Mouse (Mus musculus) heart, embryonic 12.5 days (tissue): ENCODE results near the gene Galk1. TPM values are rescaled to one million over a fixed set of nuclear protein-coding genes. Genes with fewer than 3 reads are reported as not detected.

Source experiments
- ATAC-seq: fragments of 200-750 bp; cut with Nextera tagmentation; 2 replicates; pipeline ENCODE4 v1.8.0; 2017; ENCODE audit warnings: moderate TSS enrichment, moderate library complexity; ENCODE audit not compliant: insufficient number of reproducible peaks, low FRiP score
- H3K27ac ChIP-seq: fragments of 300-500 bp; sonication (generic); 2 replicates; pipeline ENCODE4 v1.5.1; 2016; ENCODE audit warnings: mild to moderate bottlenecking, moderate library complexity; ENCODE audit not compliant: poor library complexity, severe bottlenecking
- H3K27me3 ChIP-seq: fragments of 300-500 bp; sonication (generic); replicated peaks from 2 replicates; pipeline ENCODE4 v1.6.1; 2016; ENCODE audit warnings: mild to moderate bottlenecking, moderate library complexity
- H3K36me3 ChIP-seq: fragments of 300-500 bp; sonication (generic); 2 replicates; pipeline ENCODE4 v1.6.1; 2016; ENCODE audit warnings: mild to moderate bottlenecking, moderate library complexity
- H3K4me1 ChIP-seq: fragments of 300-500 bp; sonication (generic); replicated peaks from 2 replicates; pipeline ENCODE4 v1.6.1; 2016; ENCODE audit warnings: mild to moderate bottlenecking
- H3K4me2 ChIP-seq: fragments of 300-500 bp; sonication (generic); 2 replicates; pipeline ENCODE4 v1.6.1; 2016; ENCODE audit warnings: mild to moderate bottlenecking, moderate library complexity
- H3K4me3 ChIP-seq: fragments of 300-500 bp; sonication (generic); 2 replicates; pipeline ENCODE4 v1.5.1; 2016; ENCODE audit warnings: mild to moderate bottlenecking
- H3K9ac ChIP-seq: fragments of 300-500 bp; sonication (generic); 2 replicates; pipeline ENCODE4 v1.6.1; 2016; ENCODE audit warnings: mild to moderate bottlenecking, moderate library complexity
- H3K9me3 ChIP-seq: fragments of 300-500 bp; sonication (generic); replicated peaks from 2 replicates; pipeline ENCODE4 v1.6.1; 2016; ENCODE audit warnings: mild to moderate bottlenecking, moderate library complexity
- WGBS: fragments of 180-500 bp; shearing (Covaris S2); methylation state at CpG from one replicate; pipeline ENCODE4 v1.1.7; 2016; 5-methylcytosine and 5-hydroxymethylcytosine counted together
- polyA plus RNA-seq: library from polyadenylated mRNA; unstranded; fragments of >200 nt; fragmentation: Nextera tagmentation; extraction: Ambion mirVana; gene quantifications from 2 replicates; pipeline ENCODE4 v1.2.1, GENCODE M21; 2016

Galk1 gene
- polyA plus RNA-seq, 1 experiment from 2014 or later, result 152 TPM

- H3K9ac ChIP-seq, result peak within 1 kb of the TSS; percentile 60
- H3K4me1 ChIP-seq, result peaks cover 15% of the 10 kb centered on the region
- H3K36me3 ChIP-seq, result no peaks in the 10 kb centered on the region
- H3K9me3 ChIP-seq, result no peaks in the 10 kb centered on the region
- H3K4me3 ChIP-seq, result peak within 1 kb of the TSS; percentile 57
- ATAC-seq, result no peak
- no peak within 1 kb of the TSS for H3K27ac ChIP-seq
- H3K4me2 ChIP-seq, result peak within 1 kb of the TSS; percentile 95
- peaks cover 64% of the 10 kb centered on the region for H3K27me3 ChIP-seq
- 10% methylated on average over 54 of the region's 58 CpGs for WGBS
Observed at GRCm38 (mm10) chr11:115974309-115975082, 38.0 kb downstream of the Galk1 start, which contains the start of gene Itgb4. Gene Itgb4, plus strand, starts transcription at chr11:115974709.

GRCm38 (mm10) chr11:115971016-115971415 lies 41.5 kb downstream of the Galk1 start:
- ATAC-seq, result no peak
- peaks cover 13% of the 10 kb centered on the region for H3K36me3 ChIP-seq
- no peak overlapping the region for H3K27ac ChIP-seq
- no peak overlapping the region for H3K4me2 ChIP-seq
- no peak overlapping the region for H3K4me3 ChIP-seq
- peaks cover 7% of the 10 kb centered on the region; the same call in 1 of the 2 replicates for H3K9me3 ChIP-seq
- H3K27me3 ChIP-seq, result peaks cover 30% of the 10 kb centered on the region
- WGBS, result 64% methylated on average over 6 of the region's 6 CpGs
- H3K9ac ChIP-seq, result no peak overlapping the region
- H3K4me1 ChIP-seq, result peaks cover 19% of the 10 kb centered on the region

GRCm38 (mm10) chr11:115970006-115970673 lies 42.4 kb downstream of the Galk1 start:
- H3K9ac ChIP-seq, result no peak overlapping the region
- H3K4me2 ChIP-seq, result no peak overlapping the region
- H3K9me3 ChIP-seq, result peaks cover 7% of the 10 kb centered on the region; the same call in 1 of the 2 replicates
- H3K36me3 ChIP-seq, result peaks cover 21% of the 10 kb centered on the region
- peaks cover 21% of the 10 kb centered on the region for H3K27me3 ChIP-seq
- H3K4me3 ChIP-seq, result no peak overlapping the region
- ATAC-seq, result no peak
- peaks cover 18% of the 10 kb centered on the region for H3K4me1 ChIP-seq
- WGBS, result 62% methylated on average over 15 of the region's 15 CpGs
- H3K27ac ChIP-seq, result peak overlapping the region; percentile 20

GRCm38 (mm10) chr11:115968731-115969405 lies 43.7 kb downstream of the Galk1 start:
- peaks cover 7% of the 10 kb centered on the region; the same call in 1 of the 2 replicates for H3K9me3 ChIP-seq
- no peak overlapping the region for H3K9ac ChIP-seq
- H3K4me3 ChIP-seq, result no peak overlapping the region
- no peak overlapping the region for H3K4me2 ChIP-seq
- no peak overlapping the region for H3K27ac ChIP-seq
- 53% methylated on average over 5 of the region's 5 CpGs for WGBS
- no peak for ATAC-seq
- H3K27me3 ChIP-seq, result peaks cover 8% of the 10 kb centered on the region
- H3K36me3 ChIP-seq, result peaks cover 34% of the 10 kb centered on the region
- H3K4me1 ChIP-seq, result peaks cover 14% of the 10 kb centered on the region

- peak; percentile 80 for ATAC-seq
- 71% methylated on average over 10 of the region's 10 CpGs for WGBS
- Histone ChIP-seq H3K9me3 (peaks cover 7% of the 10 kb centered on the region; the same call in 1 of the 2 replicates), H3K4me3 (no peak overlapping the region), H3K27ac (peak overlapping the region; percentile 67; the same call in 1 of the 2 replicates), H3K36me3 (peaks cover 71% of the 10 kb centered on the region), H3K9ac (no peak overlapping the region), H3K4me1 (peaks cover 14% of the 10 kb centered on the region), H3K27me3 (no peaks in the 10 kb centered on the region), H3K4me2 (no peak overlapping the region)
Observed at GRCm38 (mm10) chr11:115964977-115965604, 47.4 kb downstream of the Galk1 start.

- 90% methylated on average over 9 of the region's 9 CpGs for WGBS
- no peaks in the 10 kb centered on the region for H3K27me3 ChIP-seq
- ATAC-seq, result no peak
- H3K9ac ChIP-seq, result no peak overlapping the region
- H3K27ac ChIP-seq, result no peak overlapping the region
- H3K36me3 ChIP-seq, result peaks cover 87% of the 10 kb centered on the region
- no peak overlapping the region for H3K4me3 ChIP-seq
- H3K9me3 ChIP-seq, result peaks cover 7% of the 10 kb centered on the region; the same call in 1 of the 2 replicates
- peaks cover 6% of the 10 kb centered on the region; the same call in 1 of the 2 replicates for H3K4me1 ChIP-seq
- H3K4me2 ChIP-seq, result no peak overlapping the region
Observed at GRCm38 (mm10) chr11:115962651-115963412, 49.7 kb downstream of the Galk1 start.

- H3K9ac ChIP-seq, result no peak overlapping the region
- H3K27ac ChIP-seq, result no peak overlapping the region
- no peaks in the 10 kb centered on the region for H3K27me3 ChIP-seq
- peaks cover 81% of the 10 kb centered on the region for H3K36me3 ChIP-seq
- no peaks in the 10 kb centered on the region for H3K9me3 ChIP-seq
- peaks cover 20% of the 10 kb centered on the region for H3K4me1 ChIP-seq
- WGBS, result 92% methylated on average over 9 of the region's 9 CpGs
- no peak overlapping the region for H3K4me3 ChIP-seq
- no peak overlapping the region for H3K4me2 ChIP-seq
- ATAC-seq, result no peak
Observed at GRCm38 (mm10) chr11:115959018-115959417, 53.5 kb downstream of the Galk1 start.

Other genes with a start within 250 kb of the Galk1 start
- gene Tmem94, start 247.3 kb downstream of the Galk1 start, polyA plus RNA-seq, result 52.4 and 52.5 TPM in 2 replicates
- gene Caskin2, start 199.1 kb downstream of the Galk1 start, polyA plus RNA-seq, result 23.5 and 25.3 TPM in 2 replicates
- 23.0 and 29.2 TPM in 2 replicates for gene Tsen54, start 198.0 kb downstream of the Galk1 start, polyA plus RNA-seq
- gene Llgl2, start 188.7 kb downstream of the Galk1 start, polyA plus RNA-seq, result 22.5 and 25.8 TPM in 2 replicates
- gene Myo15b, start 154.3 kb downstream of the Galk1 start, polyA plus RNA-seq, result 0.17 and 0.37 TPM in 2 replicates
- 15.0 and 16.6 TPM in 2 replicates for gene Smim5, start 112.8 kb downstream of the Galk1 start, polyA plus RNA-seq
- 0.77 and 1.8 TPM in 2 replicates for gene Smim6, start 100.7 kb downstream of the Galk1 start, polyA plus RNA-seq
- 29.4 and 32.2 TPM in 2 replicates for gene Sap30bp, start 79.4 kb downstream of the Galk1 start, polyA plus RNA-seq
- gene Recql5, start 79.2 kb downstream of the Galk1 start, polyA plus RNA-seq, result 13.8 and 17.3 TPM in 2 replicates
- 2.0 and 2.7 TPM in 2 replicates for gene Itgb4, start 38.0 kb downstream of the Galk1 start, polyA plus RNA-seq
- gene H3f3b, start 15.2 kb upstream of the Galk1 start, polyA plus RNA-seq, result 742 and 759 TPM in 2 replicates
- 31.8 and 32.3 TPM in 2 replicates for gene Unk, start 17.6 kb upstream of the Galk1 start, polyA plus RNA-seq
- 2.2 and 2.5 TPM in 2 replicates for gene Unc13d, start 65.2 kb upstream of the Galk1 start, polyA plus RNA-seq
- 137 and 141 TPM in 2 replicates for gene Wbp2, start 74.3 kb upstream of the Galk1 start, polyA plus RNA-seq
- 54.8 and 58.2 TPM in 2 replicates for gene Trim47, start 114.5 kb upstream of the Galk1 start, polyA plus RNA-seq
- 4.7 and 4.9 TPM in 2 replicates for gene Trim65, start 118.4 kb upstream of the Galk1 start, polyA plus RNA-seq
- 85.0 and 89.1 TPM in 2 replicates for gene Mrpl38, start 126.1 kb upstream of the Galk1 start, polyA plus RNA-seq
- 37.2 and 37.5 TPM in 2 replicates for gene Fbf1, start 155.4 kb upstream of the Galk1 start, polyA plus RNA-seq
- gene Ten1, start 186.1 kb upstream of the Galk1 start, polyA plus RNA-seq, result 74.9 and 75.5 TPM in 2 replicates
- 36.1 and 38.3 TPM in 2 replicates for gene Acox1, start 186.3 kb upstream of the Galk1 start, polyA plus RNA-seq
- gene Evpl, start 225.4 kb upstream of the Galk1 start, polyA plus RNA-seq, result 0.53 and 0.84 TPM in 2 replicates